Mouse (Mus musculus) olfactory bulb, adult 2 months (tissue): ENCODE results near the gene 2510002D24Rik.

ENCODE experiments used
- CTCF ChIP-seq: fragments of 200-500 bp; IDR thresholded peaks from 2 replicates; pipeline ENCODE4 v1.5.1; 2012; ENCODE audit warnings: low read depth, mild to moderate bottlenecking, low read length, moderate library complexity; ENCODE audit not compliant: insufficient read depth
- POLR2A ChIP-seq: fragments of 200-500 bp; IDR thresholded peaks from 2 replicates; pipeline ENCODE4 v1.6.1; 2012; ENCODE audit warnings: mild to moderate bottlenecking, low read depth, low read length, moderate library complexity; ENCODE audit not compliant: insufficient read depth

DNA sequence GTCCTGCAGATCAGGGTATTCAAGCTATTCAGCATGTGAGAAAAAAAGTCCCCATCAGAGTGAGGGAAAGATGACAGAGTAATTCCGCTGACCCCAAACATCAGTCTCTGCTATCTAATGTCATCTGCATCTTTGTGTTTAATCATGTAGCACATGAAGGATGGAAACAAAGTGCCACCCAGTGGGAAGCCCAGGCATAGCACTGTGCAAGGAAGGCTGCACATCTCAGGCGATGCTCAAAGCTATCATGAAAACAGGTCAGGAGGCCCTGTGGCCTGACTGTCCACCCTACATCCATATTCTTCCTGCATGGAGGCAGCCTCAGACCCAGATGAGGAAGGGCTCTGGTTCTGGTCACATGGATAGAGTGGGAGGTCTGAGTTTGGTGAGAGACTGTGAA, 37.5 kb upstream of the 2510002D24Rik start:
- TF ChIP-seq POLR2A: no peak
- TF ChIP-seq CTCF: 0 out of 2 replicates have a peak, but pooled peaks have one; percentile 23
